Mouse (Mus musculus): ENCODE measurements around the gene Rpl13a. TPM values are rescaled to one million over a fixed set of nuclear protein-coding genes. Genes with fewer than 3 reads are reported as not detected.
"Not testable (repeated sequence)": the region's sequence is repeated elsewhere in the genome, so short reads cannot be mapped to it uniquely, and the experiment has no call there.

The Rpl13a gene
- polyA plus RNA-seq (2012; rRNA removed): 1,193 and 1,266 TPM in 2 replicates

GRCm38 (mm10) chr7:45128624-45129246 lies at the start of gene Rpl13a:
Gene Rpl13a (minus strand): TSS chr7:45128761.
- H3K27ac ChIP-seq (ENCODE audit: insufficient read depth, low read depth, low read length): peak within 1 kb of the TSS; percentile 74
- no peaks in the 10 kb centered on the region for H3K27me3 ChIP-seq (ENCODE audit: control insufficient read depth, insufficient read depth, low read length)
- peak within 1 kb of the TSS; percentile 80 for H3K4me3 ChIP-seq (ENCODE audit: low read depth, low read length)
- H3K4me1 ChIP-seq (ENCODE audit: control insufficient read depth, insufficient read depth, insufficient read length, low read length): peaks cover 2% of the 10 kb centered on the region; the same call in 1 of the 2 replicates
- peak; percentile 77 for TF ChIP-seq CTCF (IDR thresholded peaks at IDR 0.05; ENCODE audit: extremely low read depth, insufficient read length, insufficient replicate concordance, low read depth, low read length)
- peak; percentile 87 for TF ChIP-seq POLR2A (IDR thresholded peaks at IDR 0.05; ENCODE audit: low read depth, low read length)
- peaks cover 23% of the 10 kb centered on the region for H3K36me3 ChIP-seq (ENCODE audit: control insufficient read depth, insufficient read depth, low read length)
- WGBS: under 1% methylated on average over 48 of the region's 48 CpGs

DNA sequence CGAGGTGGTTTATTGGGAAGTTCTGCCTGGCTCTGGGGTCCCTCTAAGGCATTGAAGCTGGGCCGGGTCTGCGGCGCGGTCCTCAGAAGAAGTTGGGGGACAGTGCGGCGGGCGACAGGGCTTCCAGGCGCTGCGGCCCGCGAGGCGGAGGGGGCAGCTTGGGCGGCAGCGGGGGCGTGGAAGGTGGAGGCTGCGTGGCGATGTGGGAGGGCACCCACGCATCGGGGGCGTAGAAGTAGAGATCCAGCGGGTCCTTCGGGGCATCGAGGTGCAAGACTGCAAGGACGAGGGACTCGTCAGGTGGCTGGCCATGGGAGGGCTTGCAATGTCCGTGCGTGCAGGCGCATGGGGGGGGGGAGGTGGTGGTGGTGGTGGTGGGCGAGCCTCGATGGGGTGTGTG lies 47.8 kb upstream of the Rpl13a start:
- Histone ChIP-seq H3K4me3 (ENCODE audit: low read depth, low read length) (no peak overlapping the region), H3K27me3 (ENCODE audit: control insufficient read depth, insufficient read depth, low read length) (peaks cover 63% of the 10 kb centered on the region), H3K4me1 (ENCODE audit: control insufficient read depth, insufficient read depth, insufficient read length, low read length) (no peaks in the 10 kb centered on the region), H3K27ac (ENCODE audit: insufficient read depth, low read depth, low read length) (no peak overlapping the region), H3K36me3 (ENCODE audit: control insufficient read depth, insufficient read depth, low read length) (no peaks in the 10 kb centered on the region)
- no peak for TF ChIP-seq POLR2A (IDR thresholded peaks at IDR 0.05; ENCODE audit: low read depth, low read length)
- TF ChIP-seq CTCF (IDR thresholded peaks at IDR 0.05; ENCODE audit: extremely low read depth, insufficient read length, insufficient replicate concordance, low read depth, low read length): no peak
- WGBS: 8% methylated on average over 31 of the region's 31 CpGs

DNA sequence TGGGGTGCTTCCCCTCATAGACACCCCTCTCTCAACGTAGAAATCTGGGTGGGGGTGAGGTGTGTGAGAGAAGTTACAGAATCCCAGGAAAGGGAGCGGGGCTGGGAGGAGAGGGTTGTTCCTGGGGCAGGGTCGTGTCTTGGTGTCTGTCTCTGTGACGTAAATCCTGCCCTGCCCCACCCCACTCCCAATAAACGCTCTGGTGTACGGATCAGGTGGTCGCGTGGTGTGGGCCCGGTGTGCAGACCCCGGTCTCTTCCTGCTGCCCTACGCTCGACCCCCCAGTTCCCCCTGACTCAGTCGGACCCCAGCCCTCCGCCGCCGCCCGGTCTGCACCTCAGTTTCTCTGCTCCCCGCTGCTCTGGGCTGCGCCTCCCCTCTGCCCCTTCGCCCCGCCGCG lies 47.4 kb upstream of the Rpl13a start:
- Histone ChIP-seq H3K4me3 (ENCODE audit: low read depth, low read length) (no peak overlapping the region), H3K27ac (ENCODE audit: insufficient read depth, low read depth, low read length) (no peak overlapping the region), H3K4me1 (ENCODE audit: control insufficient read depth, insufficient read depth, insufficient read length, low read length) (no peaks in the 10 kb centered on the region), H3K36me3 (ENCODE audit: control insufficient read depth, insufficient read depth, low read length) (no peaks in the 10 kb centered on the region), H3K27me3 (ENCODE audit: control insufficient read depth, insufficient read depth, low read length) (peaks cover 59% of the 10 kb centered on the region)
- no peak for TF ChIP-seq CTCF (IDR thresholded peaks at IDR 0.05; ENCODE audit: extremely low read depth, insufficient read length, insufficient replicate concordance, low read depth, low read length)
- TF ChIP-seq POLR2A (IDR thresholded peaks at IDR 0.05; ENCODE audit: low read depth, low read length): no peak
- WGBS: 6% methylated on average over 23 of the region's 23 CpGs

- H3K27me3 ChIP-seq (ENCODE audit: control insufficient read depth, insufficient read depth, low read length): peaks cover 58% of the 10 kb centered on the region
These were observed 46.8 kb upstream of the Rpl13a start for GRCm38 (mm10) chr7:45175398-45175797.

GRCm38 (mm10) chr7:45174567-45175280 lies 46.2 kb upstream of the Rpl13a start:
- TF ChIP-seq CTCF (IDR thresholded peaks at IDR 0.05; ENCODE audit: extremely low read depth, insufficient read length, insufficient replicate concordance, low read depth, low read length): no peak
- TF ChIP-seq POLR2A (IDR thresholded peaks at IDR 0.05; ENCODE audit: low read depth, low read length): no peak
- no peaks in the 10 kb centered on the region for H3K4me1 ChIP-seq (ENCODE audit: control insufficient read depth, insufficient read depth, insufficient read length, low read length)
- no peaks in the 10 kb centered on the region for H3K36me3 ChIP-seq (ENCODE audit: control insufficient read depth, insufficient read depth, low read length)
- H3K27ac ChIP-seq (ENCODE audit: insufficient read depth, low read depth, low read length): no peak overlapping the region
- 8% methylated on average over 28 of the region's 29 CpGs for WGBS
- peaks cover 64% of the 10 kb centered on the region for H3K27me3 ChIP-seq (ENCODE audit: control insufficient read depth, insufficient read depth, low read length)
- no peak overlapping the region for H3K4me3 ChIP-seq (ENCODE audit: low read depth, low read length)

More at GRCm38 (mm10) chr7:45175398-45175797, 46.8 kb upstream of the Rpl13a start:
- Histone ChIP-seq H3K4me1 (ENCODE audit: control insufficient read depth, insufficient read depth, insufficient read length, low read length) (no peaks in the 10 kb centered on the region), H3K36me3 (ENCODE audit: control insufficient read depth, insufficient read depth, low read length) (no peaks in the 10 kb centered on the region), H3K4me3 (ENCODE audit: low read depth, low read length) (no peak overlapping the region), H3K27ac (ENCODE audit: insufficient read depth, low read depth, low read length) (no peak overlapping the region)
- WGBS: 5% methylated on average over 13 of the region's 13 CpGs
- TF ChIP-seq CTCF (IDR thresholded peaks at IDR 0.05; ENCODE audit: extremely low read depth, insufficient read length, insufficient replicate concordance, low read depth, low read length): no peak
- TF ChIP-seq POLR2A (IDR thresholded peaks at IDR 0.05; ENCODE audit: low read depth, low read length): no peak

DNA sequence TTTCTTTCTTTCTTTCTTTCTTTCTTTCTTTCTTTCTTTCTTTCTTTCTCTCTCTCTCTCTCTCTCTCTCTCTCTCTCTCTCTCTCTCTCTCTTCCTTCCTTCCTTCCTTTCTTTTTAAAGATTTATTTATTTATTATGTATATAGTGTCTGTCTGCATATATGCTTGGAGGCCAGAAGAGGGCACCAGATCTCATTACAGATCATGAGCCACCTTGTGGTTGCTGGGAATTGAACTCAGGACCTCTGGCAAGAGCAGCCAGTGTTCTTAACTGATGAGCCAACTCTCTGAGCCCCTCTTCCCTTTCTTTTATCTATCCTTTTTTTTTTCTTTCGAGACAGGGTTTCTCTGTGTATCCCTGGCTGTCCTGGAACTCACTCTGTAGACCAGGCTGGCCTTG lies 45.2 kb upstream of the Rpl13a start:
- WGBS: 53% methylated on average over 1 of the region's 1 CpGs
- not testable (repeated sequence) for H3K4me3 ChIP-seq (ENCODE audit: low read depth, low read length); H3K36me3 ChIP-seq (ENCODE audit: control insufficient read depth, insufficient read depth, low read length); H3K27ac ChIP-seq (ENCODE audit: insufficient read depth, low read depth, low read length); H3K4me1 ChIP-seq (ENCODE audit: control insufficient read depth, insufficient read depth, insufficient read length, low read length)
- H3K27me3 ChIP-seq (ENCODE audit: control insufficient read depth, insufficient read depth, low read length): peaks cover 66% of the 10 kb centered on the region
- peak; percentile 46; the same call in 1 of the 2 replicates for TF ChIP-seq CTCF (IDR thresholded peaks at IDR 0.05; ENCODE audit: extremely low read depth, insufficient read length, insufficient replicate concordance, low read depth, low read length)

- Histone ChIP-seq H3K36me3 (ENCODE audit: control insufficient read depth, insufficient read depth, low read length) (no peaks in the 10 kb centered on the region), H3K4me1 (ENCODE audit: control insufficient read depth, insufficient read depth, insufficient read length, low read length) (0 out of 2 replicates have a peak, but pooled peaks cover 3% of the 10 kb centered on the region), H3K27me3 (ENCODE audit: control insufficient read depth, insufficient read depth, low read length) (peaks cover 66% of the 10 kb centered on the region), H3K27ac (ENCODE audit: insufficient read depth, low read depth, low read length) (no peak overlapping the region), H3K4me3 (ENCODE audit: low read depth, low read length) (no peak overlapping the region)
- WGBS: 60% methylated on average over 7 of the region's 7 CpGs
- TF ChIP-seq CTCF (IDR thresholded peaks at IDR 0.05; ENCODE audit: extremely low read depth, insufficient read length, insufficient replicate concordance, low read depth, low read length) (peak; percentile 49; the same call in 1 of the 2 replicates), POLR2A (IDR thresholded peaks at IDR 0.05; ENCODE audit: low read depth, low read length) (no peak)
These were observed 44.4 kb upstream of the Rpl13a start for GRCm38 (mm10) chr7:45172974-45173373.
